Mouse (Mus musculus) right cerebral cortex, postnatal 4 days (tissue): Measurements from ENCODE around the gene Wdr54.

Experiments
- DNase-seq: peaks from one replicate; pipeline ENCODE4 v3.0.0-alpha.2; 2022

Gene Wdr54

DNA sequence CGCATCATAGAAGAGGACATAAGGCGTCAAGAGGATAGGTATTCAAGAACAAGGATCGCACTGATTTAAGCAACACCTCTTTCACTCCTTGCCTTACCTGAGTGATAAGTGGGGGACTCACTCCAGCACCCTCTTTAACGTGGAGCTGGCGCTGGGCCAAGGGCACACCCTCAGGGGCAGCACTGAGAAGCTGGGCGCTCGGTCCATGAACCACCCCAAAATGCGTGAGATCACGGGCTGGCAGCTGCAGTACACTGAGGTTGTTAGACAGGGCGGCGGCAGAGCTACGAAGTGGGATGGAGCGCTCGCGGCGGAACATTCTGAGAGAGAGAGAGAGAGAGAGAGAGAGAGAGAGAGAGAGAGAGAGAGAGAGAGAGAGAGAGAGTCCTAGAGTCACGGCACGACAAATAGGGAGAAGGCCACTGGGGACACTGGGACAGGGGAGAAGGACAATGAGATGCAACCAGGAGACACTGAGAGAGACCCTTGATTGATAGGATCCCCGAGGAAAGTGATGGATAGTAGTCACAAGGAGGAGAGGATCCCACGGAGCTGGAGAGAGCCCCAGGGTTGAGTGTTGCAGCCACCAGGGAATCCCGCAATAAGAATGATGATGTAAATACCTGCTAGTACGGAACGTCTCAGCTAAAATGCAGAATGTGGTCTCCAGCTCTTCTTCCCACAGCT, 502 bp downstream of the Wdr54 start:
- peak; percentile 59 for DNase-seq

DNA sequence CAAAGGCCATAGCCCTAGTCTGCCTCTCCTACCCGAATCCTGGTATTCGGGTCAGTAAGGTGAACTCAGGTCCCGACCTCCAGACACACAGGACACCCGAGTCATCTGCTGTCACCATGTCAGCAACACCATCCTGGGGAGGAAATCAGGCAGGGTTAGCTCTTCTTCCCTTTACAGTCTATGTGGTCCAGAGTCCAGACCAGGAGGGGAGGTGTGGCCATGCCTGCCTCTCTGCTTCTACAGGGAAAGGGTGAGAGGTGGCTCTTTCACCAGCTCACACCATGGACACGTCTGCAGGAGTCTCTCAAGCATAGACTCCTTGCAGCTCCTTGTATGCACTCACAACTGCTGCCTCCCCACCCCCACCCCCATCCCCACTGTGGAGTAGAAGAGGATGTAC, 2.7 kb downstream of the Wdr54 start:
- DNase-seq = no peak

DNA sequence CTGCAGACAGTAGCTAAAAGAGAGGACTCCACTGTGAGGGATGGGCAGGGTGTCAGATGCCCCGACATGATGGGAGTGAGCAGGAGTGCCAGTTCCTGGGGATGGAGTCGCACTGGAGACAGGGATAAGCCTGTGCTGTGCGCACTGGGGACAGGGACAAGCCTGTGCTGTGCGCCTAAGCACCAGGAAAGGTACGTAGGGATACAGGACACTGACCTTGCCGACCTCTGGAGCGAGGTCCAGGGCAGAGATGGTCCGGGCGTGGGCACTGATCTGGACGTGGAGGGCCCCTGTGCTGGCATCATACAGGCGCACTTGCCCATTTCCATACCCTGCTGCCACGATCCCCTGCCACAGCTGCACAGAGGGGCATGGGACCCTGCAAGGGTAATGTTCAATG, 3.2 kb downstream of the Wdr54 start:
- DNase-seq = no peak

DNA sequence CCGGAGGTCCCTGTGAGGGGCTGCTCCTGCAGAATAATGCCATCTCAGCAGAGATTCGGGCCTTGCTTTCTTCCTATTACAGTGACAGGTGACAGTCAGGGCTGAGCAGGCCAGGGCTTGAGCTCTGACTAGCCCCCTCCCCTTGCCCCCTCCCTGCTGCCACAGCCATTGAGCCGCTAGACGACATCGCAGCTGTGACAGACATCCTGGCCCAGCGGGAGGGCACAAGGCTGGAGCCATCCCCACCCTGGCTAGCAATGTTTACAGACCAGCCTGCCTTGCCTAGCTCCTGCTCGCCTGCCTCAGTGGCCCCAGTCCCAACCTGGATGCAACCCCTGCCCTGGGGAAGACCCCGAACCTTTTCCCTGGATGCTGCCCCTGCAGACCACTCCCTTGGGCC, 4.5 kb downstream of the Wdr54 start:
- no peak for DNase-seq

DNA sequence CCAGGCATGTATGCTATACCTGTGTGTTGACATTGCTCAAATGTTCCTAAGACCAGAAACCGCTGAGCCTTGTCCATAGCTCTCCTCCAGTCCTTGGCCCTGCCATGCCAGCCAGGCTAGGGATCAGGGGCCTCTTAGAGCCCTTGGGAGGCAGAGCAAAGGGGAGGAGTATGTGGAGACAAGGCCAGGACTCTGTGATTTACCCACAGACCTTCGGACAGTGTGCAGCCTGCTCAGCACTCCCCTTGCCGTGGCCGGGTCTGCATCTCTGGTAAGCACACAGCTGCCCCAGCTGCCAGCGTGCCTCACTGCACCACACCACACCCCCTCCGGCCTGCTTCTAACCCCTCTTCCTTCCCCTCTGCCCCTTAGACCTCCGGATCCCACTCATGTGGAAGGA, 8.9 kb downstream of the Wdr54 start:
- DNase-seq = no peak

DNA sequence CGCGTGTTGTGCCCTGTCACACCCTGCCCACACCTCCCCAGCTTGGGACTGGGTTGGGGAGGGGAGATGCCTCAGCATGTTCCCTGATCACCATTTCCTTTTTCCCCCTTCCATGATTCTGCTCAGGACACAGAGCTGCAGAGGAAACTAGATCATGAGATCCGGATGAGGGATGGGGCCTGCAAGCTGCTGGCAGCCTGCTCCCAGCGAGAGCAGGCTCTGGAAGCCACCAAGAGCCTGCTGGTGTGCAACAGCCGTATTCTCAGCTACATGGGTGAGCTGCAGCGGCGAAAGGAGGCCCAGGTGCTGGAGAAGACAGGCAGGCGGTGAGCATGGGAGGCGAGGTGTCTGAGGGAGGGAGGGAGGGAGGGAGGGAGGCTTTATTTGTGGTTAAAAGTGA, 10.4 kb downstream of the Wdr54 start:
- DNase-seq = no peak

DNA sequence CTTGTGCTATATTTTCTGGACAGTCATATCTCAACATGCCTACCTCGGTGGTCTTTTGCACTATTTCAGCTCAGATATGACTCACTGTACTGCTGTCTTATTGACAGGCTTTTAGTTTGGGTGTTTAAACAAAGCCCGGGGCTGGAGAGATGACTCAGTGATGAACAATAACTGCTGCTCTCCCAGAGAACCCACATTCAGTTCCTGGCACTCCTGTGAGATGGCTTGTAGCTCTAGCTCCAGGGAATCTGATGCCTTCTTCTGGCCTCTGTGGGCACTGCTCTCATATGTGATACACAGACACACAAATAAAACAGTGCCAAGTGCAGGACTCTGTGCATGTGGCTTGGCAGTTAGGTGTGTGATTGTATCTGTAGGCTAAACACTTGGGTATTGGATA, 11.0 kb downstream of the Wdr54 start:
- no peak for DNase-seq

DNA sequence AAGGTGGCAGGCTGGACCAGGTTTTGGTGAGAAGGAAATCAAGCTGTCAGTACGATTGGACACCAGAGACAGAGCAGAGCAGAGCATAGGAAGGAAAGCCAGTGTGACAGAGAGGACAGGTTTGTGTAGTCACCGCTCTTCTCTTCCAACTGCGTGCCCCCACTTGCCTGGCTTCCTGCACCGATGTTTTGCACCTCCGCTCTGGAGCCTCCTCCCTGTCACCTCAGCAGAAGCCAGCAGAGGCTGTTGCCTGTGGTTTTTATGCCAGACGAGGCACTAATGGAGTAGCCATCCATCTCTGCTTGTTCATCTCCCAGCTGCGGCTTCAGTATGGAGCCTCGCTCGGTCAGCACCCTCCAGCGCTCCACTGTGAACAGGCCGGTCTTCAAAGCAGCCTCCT, 13.3 kb downstream of the Wdr54 start:
- no peak for DNase-seq

DNA sequence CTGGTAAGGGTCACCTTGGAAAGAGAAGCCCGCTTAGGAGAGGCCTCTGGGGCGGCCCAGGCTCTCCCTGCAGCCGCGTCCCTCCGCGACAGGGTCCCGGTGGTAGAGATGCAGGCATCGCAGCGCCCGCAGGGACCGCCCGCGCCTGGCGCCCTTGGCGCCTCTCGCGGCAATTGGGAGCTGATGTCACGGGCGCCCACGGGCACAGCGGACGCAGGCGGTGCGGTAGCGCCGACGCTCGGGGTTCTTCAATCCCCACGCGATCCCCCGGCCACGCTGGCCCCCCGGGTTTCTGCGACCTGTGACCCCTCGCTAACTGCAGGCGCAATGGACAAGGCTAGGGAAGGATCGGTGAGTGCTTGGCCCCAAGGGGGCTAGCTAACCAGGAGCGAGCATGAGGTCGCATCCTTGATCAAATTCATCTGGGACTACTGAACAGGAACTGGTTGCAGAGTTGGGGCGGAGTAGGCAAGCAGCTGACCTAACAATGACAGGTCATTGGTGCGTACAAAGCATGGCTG, 13.9 kb downstream of the Wdr54 start:
- peak; percentile 63 for DNase-seq

DNA sequence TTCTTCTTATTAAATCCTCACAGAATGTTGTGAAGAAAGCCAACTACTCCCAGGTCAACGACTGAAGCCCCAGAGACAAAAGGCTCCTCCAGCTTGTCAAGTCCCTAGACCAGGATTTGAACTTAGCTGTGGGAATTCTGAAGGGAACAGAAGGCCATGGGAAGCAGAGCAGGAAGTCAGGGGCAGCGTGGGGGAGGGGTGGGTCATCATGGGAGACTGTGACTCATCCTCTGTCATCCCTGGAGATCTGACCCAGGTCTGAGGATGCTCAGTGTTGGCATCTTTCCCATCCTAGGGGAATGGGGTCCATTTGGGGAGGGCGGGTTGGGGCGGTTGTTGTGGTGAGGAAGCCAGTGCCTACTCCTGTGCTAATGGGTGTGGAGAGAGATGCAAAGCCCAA, 14.6 kb downstream of the Wdr54 start:
- DNase-seq = no peak

DNA sequence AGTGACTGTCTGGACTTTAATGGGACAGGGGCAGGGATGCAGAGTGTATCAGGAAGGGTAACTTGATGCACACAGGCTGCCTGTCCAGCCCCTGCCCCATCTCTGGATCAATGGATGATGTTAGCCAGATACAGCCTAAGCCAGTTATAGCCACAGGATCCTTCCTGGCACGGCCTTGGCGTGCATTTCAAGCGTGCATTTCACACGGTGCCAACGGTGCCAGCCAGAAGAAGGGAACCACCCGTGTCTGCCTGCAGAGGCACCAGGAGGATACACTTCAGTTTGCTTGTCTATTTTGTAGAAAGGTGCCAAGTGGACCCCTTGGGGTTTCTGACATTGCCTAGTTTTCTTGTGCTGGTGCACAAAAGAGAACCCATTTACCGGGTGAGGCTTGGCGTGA, 16.2 kb downstream of the Wdr54 start:
- DNase-seq = no peak

DNA sequence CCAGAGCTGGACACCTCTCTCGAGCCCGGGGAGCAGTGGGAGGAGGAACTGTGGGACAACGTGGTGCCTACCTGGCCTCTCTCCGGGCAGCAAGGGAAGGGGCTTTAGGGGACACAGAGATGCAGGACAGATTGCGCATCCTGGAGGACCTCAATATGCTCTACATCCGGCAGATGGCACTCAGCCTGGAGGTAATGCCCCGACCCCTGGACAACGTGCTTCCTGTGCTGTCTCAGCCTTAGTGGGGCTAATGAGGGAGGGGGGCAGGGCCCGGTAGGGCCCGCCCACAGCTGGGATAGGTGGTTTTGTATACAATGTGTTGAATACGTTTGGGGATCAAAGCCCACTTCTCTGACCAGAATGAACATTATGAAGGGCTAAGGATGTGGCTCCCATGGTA, 18.1 kb downstream of the Wdr54 start:
- no peak for DNase-seq

DNA sequence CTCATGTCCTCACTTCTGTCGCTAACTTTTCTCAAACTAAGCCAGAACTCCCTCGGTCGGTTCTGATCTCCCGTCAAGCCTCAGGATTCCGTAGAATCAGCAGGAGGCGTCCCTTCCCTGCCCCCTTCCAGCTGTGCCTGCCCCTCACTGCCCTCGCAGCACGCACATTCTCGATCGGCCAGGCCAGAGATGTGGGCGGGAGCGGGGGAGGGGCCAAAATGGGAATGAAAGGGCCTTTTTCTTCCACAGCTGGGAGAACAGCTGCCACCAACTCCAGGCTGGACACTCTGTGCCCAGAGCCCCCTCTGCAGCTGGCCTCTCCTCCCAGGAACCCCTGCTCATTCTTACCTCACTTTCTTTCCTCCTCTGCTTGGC, 18.6 kb downstream of the Wdr54 start:
- DNase-seq = peak; percentile 59

DNA sequence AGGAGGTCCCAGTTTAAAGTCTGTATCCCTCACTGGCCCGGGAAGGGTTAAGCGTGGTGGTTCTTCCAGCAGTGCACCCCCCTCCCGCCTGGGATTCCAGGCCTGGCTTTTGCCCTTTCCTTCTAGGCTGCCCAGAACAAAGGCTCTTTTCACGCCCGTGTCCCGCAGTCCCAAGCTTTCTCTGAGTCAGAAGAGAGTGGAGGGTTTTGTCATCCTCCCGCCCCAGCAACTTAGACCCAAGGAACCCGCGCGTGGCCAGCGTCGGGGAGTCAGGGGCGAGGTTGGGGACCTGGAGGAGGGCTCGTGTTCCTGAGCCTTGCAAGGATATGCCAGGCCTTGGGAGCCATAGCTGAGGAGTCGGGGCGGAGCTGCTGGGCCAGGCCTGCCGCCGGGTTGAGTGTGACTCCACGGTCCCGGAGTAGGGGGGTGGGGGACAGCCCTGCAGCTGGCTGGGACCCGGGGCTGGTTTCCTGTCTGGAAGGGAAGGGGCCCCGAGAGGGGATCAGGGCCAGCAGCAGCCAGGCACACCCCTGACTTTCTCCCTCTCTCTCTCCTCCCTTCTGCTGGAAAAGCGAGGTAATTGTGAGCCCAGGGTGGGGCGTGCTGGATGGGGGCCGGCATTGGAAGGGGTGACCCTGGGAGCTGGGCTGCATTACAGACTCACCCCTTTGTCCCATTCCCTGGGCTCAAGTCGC, 19.2 kb downstream of the Wdr54 start:
- DNase-seq = no peak

DNA sequence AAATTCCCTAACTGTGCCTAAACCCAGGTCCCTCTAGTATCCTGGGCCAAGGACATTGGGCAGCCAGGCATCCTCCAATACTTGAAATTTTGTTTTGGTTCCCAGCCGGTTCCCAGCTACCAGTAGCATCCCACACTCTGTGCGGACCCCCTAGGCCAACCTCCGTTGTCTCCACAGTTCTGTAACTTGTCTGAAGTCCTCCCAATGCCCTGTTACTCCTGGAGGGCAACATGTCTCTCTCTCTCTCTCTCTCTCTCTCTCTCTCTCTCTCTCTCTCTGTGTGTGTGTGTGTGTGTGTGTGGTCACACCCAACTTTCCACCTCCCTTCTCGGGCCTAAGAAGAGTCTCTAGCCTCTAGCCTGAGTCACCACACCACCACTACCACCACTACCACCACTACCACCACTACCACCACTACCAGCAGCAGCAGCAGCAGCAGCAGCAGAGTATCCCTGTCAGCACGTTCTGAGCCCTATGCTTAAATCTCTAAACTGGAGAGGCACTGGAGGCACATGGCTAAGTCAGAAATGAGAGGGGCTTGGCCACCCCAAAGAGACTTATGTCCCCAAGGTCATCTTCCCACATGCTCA, 19.8 kb downstream of the Wdr54 start:
- no peak for DNase-seq

DNA sequence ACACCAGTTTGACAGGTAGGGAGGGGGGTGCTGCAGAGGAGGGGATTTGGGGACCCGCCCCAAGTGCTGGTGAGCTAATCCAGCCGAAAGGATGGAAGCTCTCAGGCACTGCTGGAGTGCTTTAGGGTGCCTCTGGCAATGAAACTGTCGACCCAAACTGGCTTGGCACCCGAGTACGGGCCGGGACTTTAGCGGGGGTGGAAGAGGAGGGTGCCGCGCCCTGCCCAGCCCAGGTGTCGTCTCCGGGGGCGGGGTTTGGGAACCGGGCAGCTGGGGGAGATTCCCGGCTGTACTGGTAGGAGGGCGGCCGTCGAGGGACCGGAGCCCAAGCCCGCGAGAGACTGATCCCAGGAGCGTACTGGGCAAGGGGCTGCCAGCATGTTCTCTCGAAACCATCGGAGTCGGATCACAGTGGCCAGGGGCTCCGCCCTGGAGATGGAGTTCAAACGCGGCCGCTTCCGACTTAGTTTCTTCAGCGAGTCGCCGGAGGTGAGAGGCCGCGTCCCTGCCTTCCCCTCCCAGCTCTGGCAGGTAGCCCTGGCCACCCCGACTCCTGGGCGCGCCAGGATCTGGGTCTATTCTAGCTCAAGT, 20.5 kb downstream of the Wdr54 start:
- no peak for DNase-seq

DNA sequence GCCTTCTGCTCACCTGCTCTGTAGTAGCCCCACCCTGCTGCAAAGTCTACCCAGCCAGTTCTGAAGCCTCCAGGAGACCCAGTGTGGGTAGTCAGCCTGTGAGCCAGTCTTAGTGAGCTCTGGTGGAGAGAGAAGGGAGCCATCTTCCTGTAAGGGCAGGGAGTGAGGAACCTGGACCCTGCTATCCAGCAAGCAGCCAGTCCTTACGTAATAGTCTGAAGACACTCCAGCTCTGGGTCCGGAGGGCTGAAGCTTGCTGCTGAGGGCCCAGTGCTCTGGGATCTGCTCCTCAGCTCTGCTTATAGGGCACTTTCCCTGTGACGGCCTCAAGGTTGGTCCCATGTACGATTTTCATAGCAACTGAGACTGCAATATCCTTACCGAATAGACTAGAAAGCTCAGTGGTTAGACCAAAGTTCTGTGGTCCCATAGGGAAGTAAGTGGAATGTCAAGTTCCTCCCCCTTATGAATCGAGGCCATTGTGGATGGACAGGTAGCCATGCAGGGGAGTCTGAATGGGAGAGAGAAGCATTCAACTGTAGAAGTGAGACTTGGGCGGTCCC, 21.2 kb downstream of the Wdr54 start, which contains the start of gene Rtkn:
Gene Rtkn, plus strand, starts transcription at position 513 of the 563 bp plus-strand sequence.
- no peak for DNase-seq

DNA sequence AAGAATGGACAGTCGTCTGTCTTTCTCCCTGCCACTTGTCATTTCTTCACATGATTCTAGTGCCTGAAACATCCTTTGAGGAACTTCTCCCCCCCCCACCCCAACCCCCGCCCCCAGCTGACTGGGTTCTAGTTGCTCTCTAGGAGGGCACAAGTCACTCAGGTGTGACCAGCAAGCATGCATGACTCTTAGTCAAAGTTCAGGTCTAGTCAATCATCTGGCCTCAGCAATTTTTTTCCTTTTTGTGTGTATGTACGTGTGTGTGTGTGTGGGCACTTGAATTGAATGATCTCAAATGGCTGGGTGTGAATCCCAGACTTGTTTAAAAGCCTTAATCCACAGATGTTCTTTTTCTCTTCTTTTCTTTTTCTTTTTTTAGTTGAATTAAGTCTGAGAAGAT, 22.0 kb downstream of the Wdr54 start:
- DNase-seq = no peak

DNA sequence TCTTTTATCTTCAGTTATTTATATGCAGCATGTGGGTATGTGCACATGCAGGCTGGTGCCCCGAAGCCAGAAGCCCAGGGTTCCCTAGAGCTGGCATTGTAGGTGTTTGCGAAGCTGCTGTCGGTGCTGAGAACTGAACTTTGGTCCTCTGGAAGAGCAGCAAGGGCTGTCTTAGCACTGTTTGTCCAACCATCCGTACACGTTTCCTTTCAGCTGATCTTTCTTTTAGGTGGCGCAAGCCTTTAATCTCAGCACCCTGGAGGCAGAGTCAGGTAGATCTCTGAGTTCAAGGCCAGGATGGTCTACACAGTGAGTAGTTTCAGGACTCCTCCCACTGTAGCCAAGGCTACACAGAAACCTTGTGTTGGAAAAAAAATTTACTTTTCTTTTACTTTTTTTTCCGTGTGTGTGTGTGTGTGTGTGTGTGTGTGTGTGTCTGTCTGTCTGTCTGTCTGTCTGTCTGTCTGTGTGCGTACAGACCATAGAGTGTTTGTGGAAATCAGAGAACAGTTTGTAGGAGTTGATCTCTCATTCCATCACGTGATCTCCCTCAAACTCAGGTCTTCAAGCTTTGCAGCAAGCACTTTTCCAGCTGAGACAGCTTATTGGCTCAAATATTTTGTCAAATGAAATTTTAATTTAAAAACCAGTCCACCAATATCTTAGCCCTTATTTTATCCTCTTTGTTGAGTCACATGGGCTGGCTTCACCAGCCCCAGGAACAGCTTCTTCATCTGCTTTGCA, 23.8 kb downstream of the Wdr54 start:
- no peak for DNase-seq

DNA sequence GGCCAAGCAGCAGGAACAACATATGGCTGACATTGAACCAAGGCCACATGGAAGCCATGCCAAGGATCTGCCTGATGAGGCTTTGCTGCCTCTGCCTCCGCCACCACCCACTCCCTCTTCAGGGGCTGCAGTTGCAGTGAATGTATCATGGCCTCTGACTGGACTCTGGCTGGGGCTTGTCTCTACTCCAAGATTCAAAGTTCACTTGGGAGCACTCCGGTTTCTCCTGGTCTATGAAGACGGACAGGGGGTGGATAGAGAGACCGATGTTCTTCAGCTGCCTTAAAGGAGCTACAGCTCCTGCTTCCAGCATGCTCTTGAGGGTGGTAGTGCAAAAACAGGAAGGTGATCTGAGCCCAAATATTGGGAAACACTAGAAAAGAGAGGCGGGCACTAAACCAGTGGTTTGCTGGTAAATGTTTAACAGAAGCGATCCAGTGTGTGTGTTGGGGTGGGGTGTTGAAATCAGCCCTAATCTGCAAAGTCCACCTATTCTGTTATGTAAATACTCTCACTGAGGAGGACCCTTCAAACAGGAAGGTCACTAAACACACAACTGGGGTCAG, 24.6 kb downstream of the Wdr54 start:
- no peak for DNase-seq

DNA sequence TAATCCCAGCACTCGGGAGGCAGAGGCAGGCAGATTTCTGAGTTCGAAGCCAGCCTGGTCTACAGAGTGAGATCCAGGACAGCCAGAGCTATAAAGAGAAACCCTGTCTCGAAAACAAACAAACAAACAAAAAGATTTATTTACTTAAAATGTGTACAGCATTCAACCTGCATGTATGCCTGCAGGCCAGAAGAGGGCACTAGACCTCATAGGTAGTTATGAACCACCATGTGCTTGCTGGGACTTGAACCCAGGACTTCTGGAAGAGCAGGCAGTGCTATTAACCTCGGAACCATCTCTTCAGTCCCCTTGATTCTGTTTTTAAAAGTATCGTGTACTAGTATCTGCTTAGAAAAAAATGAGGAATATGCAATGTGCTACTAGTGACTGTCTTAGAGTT, 28.8 kb downstream of the Wdr54 start:
- DNase-seq = no peak

DNA sequence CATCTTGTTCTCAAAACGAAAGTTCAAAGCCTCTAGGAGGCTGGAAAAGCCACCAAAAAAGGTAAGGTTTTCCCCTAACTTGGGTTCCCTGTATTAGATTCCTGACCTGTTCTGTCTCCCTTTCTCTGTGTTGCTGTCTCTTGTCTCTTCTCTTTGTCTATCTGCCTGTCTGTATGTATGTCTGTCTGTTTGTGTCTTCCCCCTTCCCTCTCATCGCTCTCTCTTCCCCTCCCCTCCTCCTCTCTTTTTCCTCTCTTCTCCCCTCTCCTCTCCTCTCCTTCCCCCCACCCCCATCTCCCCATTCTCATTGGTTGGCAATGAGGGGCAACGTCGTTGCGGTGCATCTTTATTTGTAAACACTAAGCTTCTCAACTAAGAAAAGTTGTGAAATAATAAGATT, 30.9 kb downstream of the Wdr54 start, which contains the start of gene Ino80b:
Gene Ino80b, minus strand, starts transcription at position 101 of the 400 bp plus-strand sequence.
- no peak for DNase-seq
